Mouse (Mus musculus): ENCODE results near the gene Srsf1. TPM values are rescaled to one million over a fixed set of nuclear protein-coding genes. Genes with fewer than 3 reads are reported as not detected.
A peak's percentile ranks its signal among the peaks of the same experiment; 100 is the strongest.

Srsf1 gene
- polyA plus RNA-seq (2012; rRNA removed) = 76.5 and 93.4 TPM in 2 replicates

DNA sequence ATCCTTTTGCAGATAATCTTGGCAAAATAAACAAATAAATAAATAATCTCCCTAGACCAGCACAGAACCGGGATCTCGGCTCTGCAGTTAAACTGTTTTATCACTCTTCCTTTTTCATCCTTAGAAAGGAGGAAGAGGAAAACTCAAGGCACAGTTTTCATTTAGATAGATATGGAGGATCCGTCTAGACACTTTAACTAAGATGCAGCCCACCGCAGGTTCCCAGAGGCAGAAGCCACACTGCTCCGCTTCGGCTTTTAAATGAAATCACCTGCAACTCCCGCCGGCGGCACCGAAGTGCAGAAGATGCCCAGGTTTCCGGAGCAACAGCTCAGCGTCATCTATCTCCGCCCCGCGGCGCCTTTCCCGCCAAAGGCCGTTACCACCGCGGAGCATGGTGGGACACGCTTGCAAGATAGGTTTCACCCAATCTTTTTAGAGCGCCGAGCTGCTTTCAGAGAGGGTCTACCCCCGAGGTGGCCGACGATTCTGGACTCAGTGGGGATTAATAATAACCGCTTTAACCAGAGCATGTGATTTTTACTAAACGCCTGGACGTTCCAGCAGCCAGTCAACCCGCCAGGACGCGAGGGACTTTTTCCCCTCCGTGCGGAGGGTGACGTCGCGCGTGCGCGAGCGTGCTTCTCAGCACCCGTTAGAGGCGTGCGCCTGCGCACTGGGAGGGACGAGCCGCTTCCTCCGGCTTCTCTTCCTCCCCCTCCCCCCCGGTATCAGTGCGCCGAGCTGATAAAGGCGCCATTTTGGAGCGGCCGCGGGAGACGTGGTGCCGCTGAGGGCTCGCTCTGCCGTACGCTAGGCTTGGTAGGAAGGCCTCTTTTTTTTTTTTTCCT, at the start of gene Srsf1:
Gene Srsf1, plus strand, starts transcription at position 430 of the 851 bp plus-strand sequence.
- peak; percentile 97 for TF ChIP-seq POLR2A (IDR thresholded peaks at IDR 0.05; ENCODE audit: borderline replicate concordance, extremely low read depth, low read depth, low read length)
- no peak for TF ChIP-seq CTCF (IDR thresholded peaks at IDR 0.05; ENCODE audit: insufficient read depth, low read length)
- under 1% methylated on average over 59 of the region's 60 CpGs for WGBS
- Histone ChIP-seq H3K4me3 (replicated peaks; ENCODE audit: extremely low read depth, low read depth, low read length) (peak within 1 kb of the TSS; percentile 95), H3K4me1 (ENCODE audit: control insufficient read depth, insufficient read depth, low read length) (peaks cover 11% of the 10 kb centered on the region)
- DNase-seq = peak; percentile 96

DNA sequence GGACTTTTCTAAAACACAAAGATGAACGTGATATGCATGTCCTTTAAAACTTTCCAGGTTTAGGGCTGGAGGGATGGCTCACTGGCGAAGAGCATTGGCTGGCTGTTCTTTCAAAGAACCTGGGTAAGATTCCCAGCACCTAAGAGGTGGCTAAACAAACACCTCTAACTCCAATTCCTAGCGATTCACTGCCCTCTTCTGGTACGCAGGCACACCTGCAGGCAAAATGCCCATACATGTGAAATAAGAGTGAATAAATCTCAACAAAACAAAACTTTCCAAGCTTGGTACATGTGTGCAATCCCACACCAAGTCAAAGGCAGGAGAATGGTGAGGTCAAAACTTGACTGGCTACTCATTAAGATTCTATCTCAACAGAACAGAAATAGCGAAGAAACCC, 47.4 kb upstream of the Srsf1 start:
- Histone ChIP-seq H3K4me3 (replicated peaks; ENCODE audit: extremely low read depth, low read depth, low read length) (no peak overlapping the region), H3K4me1 (ENCODE audit: control insufficient read depth, insufficient read depth, low read length) (no peaks in the 10 kb centered on the region)
- 86% methylated on average over 5 of the region's 5 CpGs for WGBS
- TF ChIP-seq POLR2A (IDR thresholded peaks at IDR 0.05; ENCODE audit: borderline replicate concordance, extremely low read depth, low read depth, low read length) (no peak), CTCF (IDR thresholded peaks at IDR 0.05; ENCODE audit: insufficient read depth, low read length) (0 out of 2 replicates have a peak, but pooled peaks have one; percentile 8)
- DNase-seq = no peak

DNA sequence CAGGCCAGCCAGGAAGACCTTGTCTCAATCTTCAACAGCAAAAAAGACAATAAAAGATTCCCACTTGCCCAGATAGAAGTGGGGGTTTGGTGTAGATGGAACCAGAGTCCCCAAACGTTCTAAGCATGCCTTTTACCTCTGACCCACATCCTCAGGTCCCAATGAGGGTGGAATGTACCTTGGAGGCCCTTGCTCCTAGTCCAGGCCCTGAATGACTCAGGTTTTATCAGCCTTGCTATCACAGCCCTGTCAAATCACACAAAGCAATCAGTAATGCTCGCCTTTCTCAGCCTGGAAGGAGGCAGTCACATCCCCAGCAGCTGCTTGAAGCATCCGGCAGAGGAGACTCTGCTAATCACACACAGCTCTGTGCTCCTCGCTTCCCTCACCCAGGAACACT, 44.4 kb upstream of the Srsf1 start:
- Histone ChIP-seq H3K4me1 (ENCODE audit: control insufficient read depth, insufficient read depth, low read length) (no peaks in the 10 kb centered on the region), H3K4me3 (replicated peaks; ENCODE audit: extremely low read depth, low read depth, low read length) (no peak overlapping the region)
- 59% methylated on average over 4 of the region's 4 CpGs for WGBS
- TF ChIP-seq POLR2A (IDR thresholded peaks at IDR 0.05; ENCODE audit: borderline replicate concordance, extremely low read depth, low read depth, low read length) = no peak
- no peak for TF ChIP-seq CTCF (IDR thresholded peaks at IDR 0.05; ENCODE audit: insufficient read depth, low read length)
- DNase-seq = no peak

DNA sequence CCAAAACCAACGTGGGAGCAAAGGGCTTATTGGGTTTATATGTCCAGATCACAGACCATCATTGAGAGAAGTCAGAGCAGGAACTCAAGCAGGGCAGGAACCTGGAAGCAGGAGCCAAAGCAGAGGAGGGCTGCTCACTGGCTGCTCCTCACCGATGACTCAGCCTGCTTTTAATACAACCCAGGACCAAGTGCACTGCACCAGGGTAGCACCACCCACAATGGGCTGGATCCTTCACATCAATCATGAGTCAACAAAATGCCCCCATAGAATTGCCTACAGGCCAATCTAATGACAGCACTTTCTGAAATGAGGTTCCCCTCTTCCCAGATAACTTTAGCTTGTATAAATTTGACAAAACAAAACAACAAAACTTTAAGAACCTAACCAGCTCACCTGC, 43.0 kb upstream of the Srsf1 start:
- Histone ChIP-seq H3K4me1 (ENCODE audit: control insufficient read depth, insufficient read depth, low read length) (no peaks in the 10 kb centered on the region), H3K4me3 (replicated peaks; ENCODE audit: extremely low read depth, low read depth, low read length) (no peak overlapping the region)
- WGBS = 39% methylated on average over 2 of the region's 2 CpGs
- TF ChIP-seq CTCF (IDR thresholded peaks at IDR 0.05; ENCODE audit: insufficient read depth, low read length) (no peak), POLR2A (IDR thresholded peaks at IDR 0.05; ENCODE audit: borderline replicate concordance, extremely low read depth, low read depth, low read length) (no peak)
- no peak for DNase-seq

DNA sequence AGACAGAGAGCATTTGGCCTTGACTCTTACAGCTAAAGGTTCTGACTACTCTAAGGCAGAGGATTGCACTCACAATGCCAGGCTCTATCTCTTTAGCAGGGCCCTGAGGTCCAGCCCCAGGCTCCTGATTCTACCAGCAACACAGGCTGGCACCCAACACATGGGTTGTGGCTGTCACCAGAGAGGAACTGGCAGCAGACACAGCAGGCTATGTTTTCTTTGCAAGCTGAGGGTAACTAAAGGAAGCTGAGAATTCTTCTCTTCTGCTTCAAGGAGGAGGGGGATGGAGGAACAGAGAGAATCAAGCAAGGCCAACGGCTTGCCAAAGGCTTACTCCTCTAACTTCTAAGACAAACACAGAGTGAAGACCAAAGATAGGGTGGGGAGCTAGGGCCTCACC, 38.5 kb upstream of the Srsf1 start:
- WGBS = 23% methylated on average over 1 of the region's 1 CpGs
- TF ChIP-seq CTCF (IDR thresholded peaks at IDR 0.05; ENCODE audit: insufficient read depth, low read length) (no peak), POLR2A (IDR thresholded peaks at IDR 0.05; ENCODE audit: borderline replicate concordance, extremely low read depth, low read depth, low read length) (no peak)
- DNase-seq = no peak
- Histone ChIP-seq H3K4me1 (ENCODE audit: control insufficient read depth, insufficient read depth, low read length) (no peaks in the 10 kb centered on the region), H3K4me3 (replicated peaks; ENCODE audit: extremely low read depth, low read depth, low read length) (no peak overlapping the region)

DNA sequence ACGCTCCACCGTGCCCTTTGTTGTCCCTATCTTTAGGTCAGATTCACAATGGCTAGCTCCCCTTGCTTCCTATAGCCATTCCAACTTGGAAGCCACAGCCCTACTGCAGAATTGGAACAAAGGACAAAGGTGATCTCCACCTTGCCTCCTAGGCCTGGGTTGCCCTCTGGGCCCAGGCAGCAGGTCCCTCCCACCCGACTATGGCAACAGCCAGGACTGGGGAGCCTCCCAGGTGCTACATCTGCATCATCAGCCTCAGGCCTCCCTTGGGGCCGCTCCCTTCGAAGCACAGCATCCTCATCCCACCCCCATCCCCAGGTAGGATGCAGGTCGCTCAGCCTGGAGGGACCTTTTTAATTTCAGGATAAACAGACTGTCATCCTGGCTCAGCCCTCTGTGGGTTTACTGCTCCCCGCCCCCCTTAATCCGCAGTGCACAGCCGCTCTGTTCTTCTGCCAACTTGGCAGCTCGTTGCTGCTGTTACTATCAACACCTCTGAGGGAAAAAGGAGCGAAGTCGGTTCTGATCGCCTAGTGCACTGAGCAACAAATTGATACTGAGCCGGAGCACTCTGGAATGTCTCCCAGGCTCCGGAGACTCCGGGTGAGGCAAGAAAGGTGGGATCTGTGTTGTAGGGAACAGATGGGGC, 37.5 kb upstream of the Srsf1 start:
- WGBS = 27% methylated on average over 16 of the region's 16 CpGs
- H3K4me3 ChIP-seq (replicated peaks; ENCODE audit: extremely low read depth, low read depth, low read length) = no peak overlapping the region
- DNase-seq = no peak
- H3K4me1 ChIP-seq (ENCODE audit: control insufficient read depth, insufficient read depth, low read length) = no peaks in the 10 kb centered on the region
- TF ChIP-seq POLR2A (IDR thresholded peaks at IDR 0.05; ENCODE audit: borderline replicate concordance, extremely low read depth, low read depth, low read length) (no peak), CTCF (IDR thresholded peaks at IDR 0.05; ENCODE audit: insufficient read depth, low read length) (no peak)

DNA sequence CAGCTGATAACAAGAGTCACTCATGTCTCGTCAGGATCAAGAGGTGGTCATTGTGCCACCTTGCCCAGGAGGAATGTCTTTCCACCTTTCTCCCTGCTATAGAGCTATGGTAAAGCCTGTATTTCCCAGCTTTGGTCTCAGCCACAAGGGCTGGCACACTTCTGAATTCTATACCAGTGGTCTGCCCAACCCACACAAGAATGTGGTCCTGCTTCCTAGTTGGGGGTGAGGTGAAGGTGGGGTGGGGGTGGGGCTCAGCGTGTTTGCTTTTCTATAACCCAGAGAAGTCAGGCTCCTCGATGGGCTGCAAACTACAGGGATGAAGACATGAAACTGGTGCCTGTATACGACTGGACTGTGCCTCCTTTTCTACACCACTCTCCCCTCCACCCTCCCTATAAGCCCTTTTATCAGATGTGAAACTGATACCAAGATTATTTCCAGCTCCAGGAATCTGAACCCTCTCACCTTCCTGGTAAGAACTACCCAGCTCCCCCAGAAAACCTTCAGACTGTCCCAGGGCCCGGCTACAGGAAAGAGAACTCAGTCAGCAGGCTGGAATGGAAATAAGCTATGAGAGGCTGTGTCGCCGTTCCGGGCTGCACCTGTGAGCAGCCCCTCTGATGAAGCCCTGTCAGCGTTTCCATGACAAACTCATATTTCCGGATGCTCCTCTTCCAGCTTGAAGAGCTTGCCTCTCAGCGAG, 35.8 kb upstream of the Srsf1 start:
- Histone ChIP-seq H3K4me3 (replicated peaks; ENCODE audit: extremely low read depth, low read depth, low read length) (no peak overlapping the region), H3K4me1 (ENCODE audit: control insufficient read depth, insufficient read depth, low read length) (no peaks in the 10 kb centered on the region)
- TF ChIP-seq CTCF (IDR thresholded peaks at IDR 0.05; ENCODE audit: insufficient read depth, low read length) (no peak), POLR2A (IDR thresholded peaks at IDR 0.05; ENCODE audit: borderline replicate concordance, extremely low read depth, low read depth, low read length) (no peak)
- DNase-seq = no peak
- 51% methylated on average over 11 of the region's 11 CpGs for WGBS

DNA sequence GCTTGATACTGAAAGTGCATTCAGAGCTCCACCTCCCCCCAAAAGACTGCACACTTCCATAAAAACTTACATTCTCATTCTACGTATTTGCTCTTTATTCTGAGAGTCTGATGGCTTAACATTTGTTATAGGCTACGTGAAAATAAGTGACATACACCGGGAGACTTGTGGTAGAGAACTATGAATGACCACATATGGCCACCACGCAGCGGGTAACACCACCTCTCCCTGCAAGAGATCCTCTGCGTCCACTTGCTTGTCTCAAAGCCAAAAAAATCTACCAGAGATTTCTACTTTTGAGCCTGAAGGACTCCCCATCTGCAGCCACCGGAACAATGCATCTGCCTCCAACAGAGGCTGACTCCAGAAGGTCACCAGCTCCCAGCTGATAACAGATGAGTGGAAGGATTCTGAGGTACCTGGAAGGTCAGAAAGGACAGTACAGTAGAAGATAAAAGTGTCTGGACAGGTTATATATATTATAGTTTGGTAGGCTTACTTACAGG, 35.2 kb upstream of the Srsf1 start:
- 68% methylated on average over 7 of the region's 7 CpGs for WGBS
- DNase-seq = no peak
- TF ChIP-seq POLR2A (IDR thresholded peaks at IDR 0.05; ENCODE audit: borderline replicate concordance, extremely low read depth, low read depth, low read length) = no peak
- TF ChIP-seq CTCF (IDR thresholded peaks at IDR 0.05; ENCODE audit: insufficient read depth, low read length) = no peak
- no peaks in the 10 kb centered on the region for H3K4me1 ChIP-seq (ENCODE audit: control insufficient read depth, insufficient read depth, low read length)
- H3K4me3 ChIP-seq (replicated peaks; ENCODE audit: extremely low read depth, low read depth, low read length) = no peak overlapping the region

DNA sequence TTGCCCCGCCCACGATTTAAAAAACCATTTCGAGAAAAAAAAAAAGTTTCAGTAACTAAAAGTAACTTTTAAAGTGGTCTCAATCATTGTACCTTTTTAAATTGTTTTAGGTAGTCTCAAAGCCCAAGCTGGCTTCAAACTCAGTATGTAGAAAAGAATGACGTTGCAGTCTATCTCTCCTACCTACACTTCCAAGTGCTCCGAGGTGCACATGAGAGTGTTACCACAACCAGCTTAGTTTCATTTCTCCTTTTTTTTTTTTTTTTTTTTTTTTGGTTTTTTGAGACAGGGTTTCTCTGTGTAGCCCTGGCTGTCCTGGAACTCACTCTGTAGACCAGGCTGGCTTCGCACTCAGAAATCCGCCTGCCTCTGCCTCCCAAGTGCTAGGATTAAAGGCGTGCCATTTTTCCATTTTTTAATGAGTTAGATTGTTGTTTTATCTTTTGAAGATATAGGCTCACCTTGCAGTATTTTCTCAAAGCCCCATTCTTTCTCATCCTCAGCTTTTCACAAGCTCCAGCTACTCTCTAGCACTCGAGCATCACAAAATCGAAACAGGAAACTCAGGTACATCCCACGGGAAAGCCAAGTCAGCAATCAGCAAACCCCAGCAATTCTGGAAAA, 34.4 kb upstream of the Srsf1 start:
- DNase-seq = no peak
- TF ChIP-seq POLR2A (IDR thresholded peaks at IDR 0.05; ENCODE audit: borderline replicate concordance, extremely low read depth, low read depth, low read length) (no peak), CTCF (IDR thresholded peaks at IDR 0.05; ENCODE audit: insufficient read depth, low read length) (no peak)
- H3K4me3 ChIP-seq (replicated peaks; ENCODE audit: extremely low read depth, low read depth, low read length) = no peak overlapping the region
- 77% methylated on average over 11 of the region's 11 CpGs for WGBS
- H3K4me1 ChIP-seq (ENCODE audit: control insufficient read depth, insufficient read depth, low read length) = no peaks in the 10 kb centered on the region
